Mouse (Mus musculus) testis, postnatal 10 days (tissue): ENCODE data around the gene Acot8.

Source experiments
- DNase-seq: peaks from one replicate; pipeline ENCODE4 v3.0.0; 2021; ENCODE audit warnings: low spot score

Acot8 gene

GRCm38 (mm10) chr2:164783926-164784581 lies 20.6 kb downstream of the Acot8 start:
- no peak for DNase-seq

GRCm38 (mm10) chr2:164781876-164782275 lies 22.8 kb downstream of the Acot8 start:
- no peak for DNase-seq

GRCm38 (mm10) chr2:164779481-164780086 lies 25.1 kb downstream of the Acot8 start, which contains the start of gene Tnnc2:
Gene Tnnc2 (minus strand): TSS chr2:164779967.
- DNase-seq: no peak

GRCm38 (mm10) chr2:164778809-164779208 lies 25.9 kb downstream of the Acot8 start:
- DNase-seq: no peak

GRCm38 (mm10) chr2:164778015-164778287 lies 26.7 kb downstream of the Acot8 start:
- DNase-seq: no peak

- no peak for DNase-seq
Observed at GRCm38 (mm10) chr2:164777246-164778014, 27.3 kb downstream of the Acot8 start.

GRCm38 (mm10) chr2:164776801-164777200 lies 27.9 kb downstream of the Acot8 start:
- no peak for DNase-seq

- no peak for DNase-seq
Observed at GRCm38 (mm10) chr2:164776130-164776529, 28.6 kb downstream of the Acot8 start.

GRCm38 (mm10) chr2:164773989-164774364 lies 30.7 kb downstream of the Acot8 start:
- DNase-seq: no peak

- no peak for DNase-seq
Observed at GRCm38 (mm10) chr2:164773229-164773988, 31.3 kb downstream of the Acot8 start.

GRCm38 (mm10) chr2:164771123-164771522 lies 33.6 kb downstream of the Acot8 start:
- no peak for DNase-seq

GRCm38 (mm10) chr2:164770279-164770678 lies 34.4 kb downstream of the Acot8 start:
- DNase-seq: no peak

GRCm38 (mm10) chr2:164769258-164770037 lies 35.2 kb downstream of the Acot8 start, which contains the start of gene Ube2c:
Gene Ube2c (plus strand): TSS chr2:164769898.
- peak; percentile 96 for DNase-seq

- DNase-seq: peak; percentile 49
Observed at GRCm38 (mm10) chr2:164767812-164768540, 36.7 kb downstream of the Acot8 start.

- DNase-seq: no peak
Observed at GRCm38 (mm10) chr2:164765841-164766240, 38.8 kb downstream of the Acot8 start.

- no peak for DNase-seq
Observed at GRCm38 (mm10) chr2:164762593-164762992, 42.1 kb downstream of the Acot8 start.

GRCm38 (mm10) chr2:164761971-164762370 lies 42.7 kb downstream of the Acot8 start:
- DNase-seq: no peak

- DNase-seq: no peak
Observed at GRCm38 (mm10) chr2:164761502-164761901, 43.2 kb downstream of the Acot8 start.

- no peak for DNase-seq
Observed at GRCm38 (mm10) chr2:164760059-164760833, 44.4 kb downstream of the Acot8 start.

- DNase-seq: no peak
Observed at GRCm38 (mm10) chr2:164758692-164759091, 46.0 kb downstream of the Acot8 start.
